Mouse (Mus musculus) liver, embryonic 15.5 days (tissue): ENCODE data around the gene Luzp2. TPM values are rescaled to one million over a fixed set of nuclear protein-coding genes. Genes with fewer than 3 reads are reported as not detected.
"Not testable (repeated sequence)": the region's sequence is repeated elsewhere in the genome, so short reads cannot be mapped to it uniquely, and the experiment has no call there.

ENCODE experiments used
- ATAC-seq: fragments of 200-750 bp; cut with Nextera tagmentation; 2 replicates; pipeline ENCODE4 v1.8.0; 2017; ENCODE audit warnings: moderate number of reproducible peaks, mild to moderate bottlenecking, moderate library complexity; ENCODE audit not compliant: insufficient read depth
- H3K27ac ChIP-seq: fragments of 300-500 bp; sonication (generic); replicated peaks from 2 replicates; pipeline ENCODE4 v1.5.1; 2015; ENCODE audit warnings: mild to moderate bottlenecking, inconsistent platforms
- H3K27me3 ChIP-seq: fragments of 300-500 bp; sonication (generic); 2 replicates; pipeline ENCODE4 v1.6.1; 2015; ENCODE audit warnings: mild to moderate bottlenecking, inconsistent platforms
- H3K36me3 ChIP-seq: fragments of 300-500 bp; sonication (generic); replicated peaks from 2 replicates; pipeline ENCODE4 v1.6.1; 2015; ENCODE audit warnings: moderate library complexity, mild to moderate bottlenecking, inconsistent platforms
- H3K4me1 ChIP-seq: fragments of 300-500 bp; sonication (generic); replicated peaks from 2 replicates; pipeline ENCODE4 v1.6.1; 2015; ENCODE audit warnings: inconsistent platforms
- H3K4me2 ChIP-seq: fragments of 300-500 bp; sonication (generic); 2 replicates; pipeline ENCODE4 v1.6.1; 2015; ENCODE audit warnings: moderate library complexity, mild to moderate bottlenecking, inconsistent platforms
- H3K4me3 ChIP-seq: fragments of 300-500 bp; sonication (generic); replicated peaks from 2 replicates; pipeline ENCODE4 v1.5.1; 2015; ENCODE audit warnings: mild to moderate bottlenecking, inconsistent platforms
- H3K9ac ChIP-seq: fragments of 300-500 bp; sonication (generic); 2 replicates; pipeline ENCODE4 v1.6.1; 2015; ENCODE audit warnings: moderate library complexity, mild to moderate bottlenecking, inconsistent platforms
- H3K9me3 ChIP-seq: fragments of 300-500 bp; sonication (generic); replicated peaks from 2 replicates; pipeline ENCODE4 v1.6.1; 2016; ENCODE audit warnings: inconsistent platforms
- WGBS: fragments of 180-500 bp; shearing (Covaris S2); methylation state at CpG from one replicate; pipeline ENCODE4 v1.1.7; 2015; ENCODE audit warnings: mixed read lengths; ENCODE audit not compliant: insufficient replicate concordance; 5-methylcytosine and 5-hydroxymethylcytosine counted together
- polyA plus RNA-seq: library from polyadenylated mRNA; unstranded; fragments of >200 nt; fragmentation: Nextera tagmentation; extraction: Ambion mirVana; gene quantifications from 2 replicates; pipeline ENCODE4 v1.2.1, GENCODE M21; 2015

Gene Luzp2
- polyA plus RNA-seq, 1 experiment from 2014 or later, result not detected

- no peak for ATAC-seq
- Histone ChIP-seq H3K9ac (no peak overlapping the region), H3K4me1 (no peaks in the 10 kb centered on the region), H3K27ac (no peak overlapping the region), H3K27me3 (no peaks in the 10 kb centered on the region), H3K4me2 (no peak overlapping the region), H3K4me3 (no peak overlapping the region), H3K36me3 (no peaks in the 10 kb centered on the region), H3K9me3 (no peaks in the 10 kb centered on the region)
- 53% methylated on average over 4 of the region's 4 CpGs for WGBS
Measured at GRCm38 (mm10) chr7:55009173-55009771, 174.0 kb downstream of the Luzp2 start.

- not testable (repeated sequence) for H3K9ac ChIP-seq, H3K27me3 ChIP-seq, H3K4me1 ChIP-seq, ATAC-seq, H3K27ac ChIP-seq, H3K4me2 ChIP-seq, H3K36me3 ChIP-seq, H3K9me3 ChIP-seq, H3K4me3 ChIP-seq
- WGBS, result 51% methylated on average over 1 of the region's 2 CpGs
Measured at GRCm38 (mm10) chr7:55133850-55134249, 298.6 kb downstream of the Luzp2 start.

GRCm38 (mm10) chr7:55188927-55189326 lies 353.6 kb downstream of the Luzp2 start:
- H3K36me3 ChIP-seq, result no peaks in the 10 kb centered on the region
- no peak for ATAC-seq
- no peak overlapping the region for H3K4me3 ChIP-seq
- H3K9me3 ChIP-seq, result no peaks in the 10 kb centered on the region
- no peak overlapping the region for H3K9ac ChIP-seq
- H3K4me2 ChIP-seq, result no peak overlapping the region
- WGBS, result 68% methylated on average over 10 of the region's 10 CpGs
- H3K27me3 ChIP-seq, result no peaks in the 10 kb centered on the region
- no peaks in the 10 kb centered on the region for H3K4me1 ChIP-seq
- H3K27ac ChIP-seq, result no peak overlapping the region

- Histone ChIP-seq H3K4me2 (no peak overlapping the region), H3K9me3 (no peaks in the 10 kb centered on the region), H3K4me3 (no peak overlapping the region), H3K9ac (no peak overlapping the region), H3K4me1 (no peaks in the 10 kb centered on the region), H3K36me3 (no peaks in the 10 kb centered on the region), H3K27ac (no peak overlapping the region), H3K27me3 (no peaks in the 10 kb centered on the region)
- no peak for ATAC-seq
- WGBS, result 51% methylated on average over 2 of the region's 2 CpGs
Measured at GRCm38 (mm10) chr7:55189496-55189895, 354.2 kb downstream of the Luzp2 start.

GRCm38 (mm10) chr7:55190655-55191054 lies 355.4 kb downstream of the Luzp2 start:
- no peak for ATAC-seq
- Histone ChIP-seq H3K4me3 (no peak overlapping the region), H3K4me2 (no peak overlapping the region), H3K9ac (no peak overlapping the region), H3K27ac (no peak overlapping the region), H3K27me3 (no peaks in the 10 kb centered on the region), H3K36me3 (no peaks in the 10 kb centered on the region), H3K9me3 (no peaks in the 10 kb centered on the region), H3K4me1 (no peaks in the 10 kb centered on the region)
- WGBS, result 46% methylated on average over 3 of the region's 3 CpGs

- no peaks in the 10 kb centered on the region for H3K36me3 ChIP-seq
- H3K4me3 ChIP-seq, result no peak overlapping the region
- H3K4me2 ChIP-seq, result no peak overlapping the region
- H3K9me3 ChIP-seq, result no peaks in the 10 kb centered on the region
- no peak overlapping the region for H3K9ac ChIP-seq
- no peaks in the 10 kb centered on the region for H3K27me3 ChIP-seq
- no peak overlapping the region for H3K27ac ChIP-seq
- 59% methylated on average over 2 of the region's 2 CpGs for WGBS
- no peak for ATAC-seq
- H3K4me1 ChIP-seq, result no peaks in the 10 kb centered on the region
Measured at GRCm38 (mm10) chr7:55198806-55199205, 363.5 kb downstream of the Luzp2 start.

GRCm38 (mm10) chr7:55222997-55223396 lies 387.7 kb downstream of the Luzp2 start:
- Histone ChIP-seq H3K4me2 (no peak overlapping the region), H3K4me1 (no peaks in the 10 kb centered on the region), H3K9me3 (no peaks in the 10 kb centered on the region), H3K27ac (no peak overlapping the region), H3K4me3 (no peak overlapping the region), H3K36me3 (no peaks in the 10 kb centered on the region), H3K9ac (no peak overlapping the region), H3K27me3 (no peaks in the 10 kb centered on the region)
- WGBS, result 55% methylated on average over 2 of the region's 2 CpGs
- no peak for ATAC-seq

- H3K27ac ChIP-seq, result no peak overlapping the region
- no peak overlapping the region for H3K4me3 ChIP-seq
- ATAC-seq, result no peak
- no peaks in the 10 kb centered on the region for H3K36me3 ChIP-seq
- no peak overlapping the region for H3K9ac ChIP-seq
- no peak overlapping the region for H3K4me2 ChIP-seq
- no peaks in the 10 kb centered on the region for H3K27me3 ChIP-seq
- no peaks in the 10 kb centered on the region for H3K9me3 ChIP-seq
- no peaks in the 10 kb centered on the region for H3K4me1 ChIP-seq
Measured at GRCm38 (mm10) chr7:55229407-55229806, 394.1 kb downstream of the Luzp2 start.
